9 mouse cellular contexts compared by ENCODE assay signal in genomic region chr16:3885065-3885670, GRCm38 (mm10). TPM values are rescaled to one million over a fixed set of nuclear protein-coding genes. Genes with fewer than 3 reads are reported as not detected.
DNase-seq lines count a peak whose midpoint lies in the region; ATAC-seq and TF ChIP-seq lines count a peak whose summit lies in the region.
"Had no signal": no experiment of that assay in that cellular context is flagged by ENCODE, and none has a peak within 500 bp of the region (broad histone marks: within the 10 kb centered on the region; RNA-seq: fewer than 3 reads in every experiment).

No protein-coding gene starts in this region.

- no peak; the same call in 1 of the 2 replicates for ATAC-seq in intestine, embryonic 15.5 days
- ATAC-seq in midbrain, embryonic 14.5 days (ENCODE audit: low FRiP score, low TSS enrichment): peak; percentile 7; the same call in 1 of the 2 replicates

- peak overlapping the region; percentile 63 for H3K4me2 ChIP-seq in intestine, embryonic 15.5 days (replicated peaks)
- H3K4me2 ChIP-seq in midbrain, embryonic 14.5 days (ENCODE audit: low read length): peak overlapping the region; percentile 82

- peaks cover 8% of the 10 kb centered on the region for H3K4me1 ChIP-seq in testis, adult 2 months (ENCODE audit: control insufficient read depth, insufficient read depth, low read length)
- peaks cover 10% of the 10 kb centered on the region for H3K4me1 ChIP-seq in intestine, embryonic 15.5 days (replicated peaks)
- H3K4me1 ChIP-seq in midbrain, embryonic 14.5 days (ENCODE audit: control insufficient read depth, insufficient read depth, low read length): peaks cover 14% of the 10 kb centered on the region

- TF ChIP-seq CTCF in testis, adult 2 months (IDR thresholded peaks at IDR 0.05; ENCODE audit: control insufficient read depth, insufficient read depth, insufficient replicate concordance, low read depth, low read length): no peak

- H3K27me3 ChIP-seq in testis, adult 2 months (ENCODE audit: control insufficient read depth, insufficient read depth, low read length): no peaks in the 10 kb centered on the region
- H3K27me3 ChIP-seq in intestine, embryonic 15.5 days (replicated peaks): no peaks in the 10 kb centered on the region
- no peaks in the 10 kb centered on the region for H3K27me3 ChIP-seq in midbrain, embryonic 14.5 days (ENCODE audit: control insufficient read depth, insufficient read depth, low read length)

- TF ChIP-seq POLR2A in testis, adult 2 months (IDR thresholded peaks at IDR 0.05; ENCODE audit: control insufficient read depth, low read depth, low read length): no peak

- peak overlapping the region; percentile 99 for H3K4me3 ChIP-seq in testis, adult 2 months (ENCODE audit: control insufficient read depth, low read depth, low read length)
- H3K4me3 ChIP-seq in intestine, embryonic 15.5 days (replicated peaks): peak overlapping the region; percentile 87
- H3K4me3 ChIP-seq in midbrain, embryonic 14.5 days (replicated peaks; ENCODE audit: low read depth, low read length): peak overlapping the region; percentile 92

- H3K9me3 ChIP-seq in intestine, embryonic 15.5 days: no peaks in the 10 kb centered on the region
- no peaks in the 10 kb centered on the region for H3K9me3 ChIP-seq in midbrain, embryonic 14.5 days (ENCODE audit: control insufficient read depth, low read length)

- H3K27ac ChIP-seq in testis, adult 2 months (ENCODE audit: control insufficient read depth, insufficient read depth, low read depth, low read length): peak overlapping the region; percentile 95
- H3K27ac ChIP-seq in intestine, embryonic 15.5 days: peak overlapping the region; percentile 89
- H3K27ac ChIP-seq in midbrain, embryonic 14.5 days (replicated peaks; ENCODE audit: low read depth, low read length): peak overlapping the region; percentile 95

- WGBS in intestine, embryonic 15.5 days: 2% methylated on average over 10 of the region's 10 CpGs
- 2% methylated on average over 10 of the region's 10 CpGs for WGBS in midbrain, embryonic 14.5 days

- intact Hi-C loops in left cerebral cortex, postnatal 14 days (cut with DNase I): no loop called here

- H3K36me3 ChIP-seq in testis, adult 2 months (ENCODE audit: control insufficient read depth, insufficient read depth, low read length): no peaks in the 10 kb centered on the region
- H3K36me3 ChIP-seq in intestine, embryonic 15.5 days: no peaks in the 10 kb centered on the region
- no peaks in the 10 kb centered on the region for H3K36me3 ChIP-seq in midbrain, embryonic 14.5 days (ENCODE audit: control insufficient read depth, insufficient read depth, low read length)

- peak overlapping the region; percentile 87 for H3K9ac ChIP-seq in intestine, embryonic 15.5 days
- peak overlapping the region; percentile 88 for H3K9ac ChIP-seq in midbrain, embryonic 14.5 days (replicated peaks; ENCODE audit: low read length)

- DNase-seq in adrenal gland, postnatal 10 days: peak; percentile 15
- no peak for DNase-seq in adrenal gland, postnatal 25 days
- no peak for DNase-seq in testis, postnatal 10 days (ENCODE audit: low spot score)
- no peak for DNase-seq in midbrain, embryonic 14.5 days
- DNase-seq in right cerebral cortex, postnatal 14 days: no peak
- DNase-seq in left cerebral cortex, postnatal 14 days (ENCODE audit: low spot score in 2 of 2): no peak

RNA-seq across cellular contexts. Expression of gene Gm20695, which starts 0.7 kb away (rescaled TPM):
- total RNA-seq in adrenal gland, postnatal 10 days (2021): 1 to 10 TPM; 1.1 to 1.2 TPM
- 1.5 and 1.8 TPM in 2 replicates for total RNA-seq in adrenal gland, postnatal 25 days (2021)
- polyA plus RNA-seq in testis, adult 2 months (2012; rRNA removed): 0.12 TPM in 1 of 2 replicates, not detected in the other
- 1.2 and 1.6 TPM in 2 replicates for polyA plus RNA-seq in intestine, embryonic 15.5 days (2015; fragmentation: Nextera tagmentation; extraction: Ambion mirVana)
- polyA plus RNA-seq in midbrain, embryonic 14.5 days (2014; fragmentation: Nextera tagmentation; extraction: Ambion mirVana): 2.2 and 3.7 TPM in 2 replicates
- under 1 TPM; 0.44 to 0.55 TPM for total RNA-seq in left cerebral cortex, postnatal 14 days (2021)
- polyA plus RNA-seq: large intestine, adult 2 months had no signal

RNA-seq across cellular contexts. Expression of gene Zfp597, which starts 0.8 kb away (rescaled TPM):
- total RNA-seq in adrenal gland, postnatal 10 days (2021): 10 to 100 TPM; 14.4 to 14.8 TPM
- 24.4 TPM in 2 replicates for total RNA-seq in adrenal gland, postnatal 25 days (2021)
- 11.2 and 14.3 TPM in 2 replicates for polyA plus RNA-seq in testis, adult 2 months (2012; rRNA removed)
- 4.2 and 5.1 TPM in 2 replicates for polyA plus RNA-seq in intestine, embryonic 15.5 days (2015; fragmentation: Nextera tagmentation; extraction: Ambion mirVana)
- 16.2 and 18.5 TPM in 2 replicates for polyA plus RNA-seq in midbrain, embryonic 14.5 days (2014; fragmentation: Nextera tagmentation; extraction: Ambion mirVana)
- 10 to 100 TPM; 25.6 to 31.9 TPM for total RNA-seq in left cerebral cortex, postnatal 14 days (2021)

RNA-seq across cellular contexts. Expression of gene Naa60, which starts 13.0 kb away (rescaled TPM):
- total RNA-seq in adrenal gland, postnatal 10 days (2021): 10 to 100 TPM; 71.5 to 79.4 TPM
- total RNA-seq in adrenal gland, postnatal 25 days (2021): 103 and 104 TPM in 2 replicates
- polyA plus RNA-seq in testis, adult 2 months (2012; rRNA removed): 127 and 130 TPM in 2 replicates
- polyA plus RNA-seq in intestine, embryonic 15.5 days (2015; fragmentation: Nextera tagmentation; extraction: Ambion mirVana): 38.4 and 42.6 TPM in 2 replicates
- polyA plus RNA-seq in midbrain, embryonic 14.5 days (2014; fragmentation: Nextera tagmentation; extraction: Ambion mirVana): 100 and 102 TPM in 2 replicates
- total RNA-seq in left cerebral cortex, postnatal 14 days (2021): 100 to 1,000 TPM; 146 to 151 TPM

RNA-seq across cellular contexts. Expression of gene 1700037C18Rik, which starts 23.3 kb away (rescaled TPM):
- 1 to 10 TPM; 3.8 to 5.1 TPM for total RNA-seq in adrenal gland, postnatal 10 days (2021)
- 2.7 and 4.4 TPM in 2 replicates for total RNA-seq in adrenal gland, postnatal 25 days (2021)
- polyA plus RNA-seq in testis, adult 2 months (2012; rRNA removed): 364 and 366 TPM in 2 replicates
- 5.0 and 6.2 TPM in 2 replicates for polyA plus RNA-seq in intestine, embryonic 15.5 days (2015; fragmentation: Nextera tagmentation; extraction: Ambion mirVana)
- 9.1 and 11.2 TPM in 2 replicates for polyA plus RNA-seq in midbrain, embryonic 14.5 days (2014; fragmentation: Nextera tagmentation; extraction: Ambion mirVana)
- total RNA-seq in left cerebral cortex, postnatal 14 days (2021): 1 to 10 TPM; 8.7 to 10.0 TPM

RNA-seq across cellular contexts. Expression of gene Cluap1, which starts 23.4 kb away (rescaled TPM):
- 10 to 100 TPM; 15.0 to 21.8 TPM for total RNA-seq in adrenal gland, postnatal 10 days (2021)
- 18.4 and 23.0 TPM in 2 replicates for total RNA-seq in adrenal gland, postnatal 25 days (2021)
- 26.2 and 29.4 TPM in 2 replicates for polyA plus RNA-seq in testis, adult 2 months (2012; rRNA removed)
- 18.1 and 21.5 TPM in 2 replicates for polyA plus RNA-seq in intestine, embryonic 15.5 days (2015; fragmentation: Nextera tagmentation; extraction: Ambion mirVana)
- polyA plus RNA-seq in midbrain, embryonic 14.5 days (2014; fragmentation: Nextera tagmentation; extraction: Ambion mirVana): 33.9 and 36.8 TPM in 2 replicates
- total RNA-seq in left cerebral cortex, postnatal 14 days (2021): 10 to 100 TPM; 29.7 TPM
